Mouse (Mus musculus) CH12.LX (cell line): ENCODE measurements around the gene Slc44a5. TPM values are rescaled to one million over a fixed set of nuclear protein-coding genes. Genes with fewer than 3 reads are reported as not detected.

Experiments used
- DNase-seq: peaks from one replicate; pipeline ENCODE4 v3.0.0-alpha.2; 2013; ENCODE audit errors: extremely low read depth
- H3K27ac ChIP-seq: 2 replicates; pipeline ENCODE4 v1.5.1; 2012; ENCODE audit warnings: low read depth, mild to moderate bottlenecking, control low read depth, moderate library complexity; ENCODE audit not compliant: insufficient read depth
- H3K27me3 ChIP-seq: replicated peaks from 2 replicates; pipeline ENCODE3; 2012; ENCODE audit warnings: inconsistent platforms
- H3K36me3 ChIP-seq, 2 experiments: replicated peaks in 1 of 2; 2 replicates each; pipeline versions ENCODE3 to v1.6.1; 2012; ENCODE audit warnings: inconsistent platforms in 1 of 2, low read length in 1 of 2, mild to moderate bottlenecking in 1 of 2, mixed read lengths in 1 of 2, moderate library complexity in 1 of 2; ENCODE audit not compliant: control insufficient read depth in 1 of 2, insufficient read depth in 1 of 2
- H3K4me1 ChIP-seq, 2 experiments: 2 replicates each; pipeline ENCODE4 v1.6.1; 2012; ENCODE audit warnings: inconsistent platforms in 1 of 2, moderate library complexity in 1 of 2; ENCODE audit not compliant: insufficient read depth in 2 of 2, control insufficient read depth in 1 of 2
- H3K4me2 ChIP-seq: 2 replicates; pipeline ENCODE4 v1.6.1; 2012; ENCODE audit warnings: low read depth, mild to moderate bottlenecking, control low read depth; ENCODE audit not compliant: poor library complexity, insufficient read depth, severe bottlenecking
- H3K4me3 ChIP-seq, 3 experiments: fragments of 150-350 bp in 1 of 3; sonication (generic) in 1 of 3; replicated peaks in 1 of 3; 2 replicates each; pipeline versions ENCODE3 to v1.5.1; 2011 to 2012; ENCODE audit warnings: low read depth in 2 of 3, low read length in 2 of 3, mild to moderate bottlenecking in 2 of 3, moderate library complexity in 2 of 3, control low read depth in 1 of 3, improper control_type of control experiment in 1 of 3, inconsistent platforms in 1 of 3, mixed read lengths in 1 of 3; ENCODE audit not compliant: poor library complexity in 1 of 3
- H3K79me2 ChIP-seq: replicated peaks from 2 replicates; pipeline ENCODE4 v1.6.1; 2012; ENCODE audit warnings: mild to moderate bottlenecking, moderate library complexity; ENCODE audit not compliant: control insufficient read depth, poor library complexity, insufficient read depth, severe bottlenecking; ENCODE audit errors: extremely low read depth
- H3K9ac ChIP-seq: 2 replicates; pipeline ENCODE4 v1.6.1; 2012; ENCODE audit warnings: low read depth, mild to moderate bottlenecking, control low read depth, moderate library complexity; ENCODE audit not compliant: insufficient read depth
- H3K9me3 ChIP-seq: replicated peaks from 2 replicates; pipeline ENCODE3; 2012; ENCODE audit warnings: low read length, inconsistent platforms, mixed read lengths
- CHD2 ChIP-seq: IDR thresholded peaks from 2 replicates; pipeline ENCODE4 v1.6.1; 2011; ENCODE audit warnings: low read length, improper control_type of control experiment
- E2F4 ChIP-seq: IDR thresholded peaks from 2 replicates; pipeline ENCODE4 v1.6.1; 2011; ENCODE audit warnings: low read depth, low read length, improper control_type of control experiment; ENCODE audit not compliant: insufficient replicate concordance
- ELF1 ChIP-seq: IDR thresholded peaks from 2 replicates; pipeline ENCODE4 v1.6.1; 2014; ENCODE audit warnings: low read depth, mild to moderate bottlenecking, inconsistent platforms, low read length, improper control_type of control experiment
- EP300 ChIP-seq: IDR thresholded peaks from 2 replicates; pipeline ENCODE4 v1.6.1; 2011; ENCODE audit warnings: low read length, improper control_type of control experiment
- ETS1 ChIP-seq: conservative IDR thresholded peaks from 2 replicates; pipeline ENCODE4 v1.6.1; 2012; ENCODE audit warnings: low read depth, mild to moderate bottlenecking, inconsistent platforms, low read length, improper control_type of control experiment, moderate library complexity
- HCFC1 ChIP-seq: IDR thresholded peaks from 2 replicates; pipeline ENCODE4 v1.6.1; 2012; ENCODE audit warnings: low read depth, mild to moderate bottlenecking, inconsistent platforms, low read length, improper control_type of control experiment
- IRF4 ChIP-seq: IDR thresholded peaks from 2 replicates; pipeline ENCODE4 v1.6.1; 2014; ENCODE audit warnings: low read depth, mild to moderate bottlenecking, inconsistent platforms, low read length, improper control_type of control experiment
- JUN ChIP-seq: IDR thresholded peaks from 2 replicates; pipeline ENCODE4 v1.6.1; 2011; ENCODE audit warnings: low read depth, mild to moderate bottlenecking, low read length, improper control_type of control experiment, moderate library complexity; ENCODE audit not compliant: insufficient read depth
- MYC ChIP-seq: IDR thresholded peaks from 2 replicates; pipeline ENCODE4 v1.6.1; 2011; ENCODE audit warnings: low read depth, mild to moderate bottlenecking, improper control_type of control experiment, low read length
- NELFE ChIP-seq: IDR thresholded peaks from 2 replicates; pipeline ENCODE4 v1.6.1; 2011; ENCODE audit warnings: low read depth, low read length, improper control_type of control experiment
- NRF1 ChIP-seq: IDR thresholded peaks from 2 replicates; pipeline ENCODE4 v1.6.1; 2014; ENCODE audit warnings: low read depth, mild to moderate bottlenecking, inconsistent platforms, low read length, improper control_type of control experiment, moderate library complexity
- POLR2A ChIP-seq: IDR thresholded peaks from 2 replicates; pipeline ENCODE4 v1.6.1; 2011; ENCODE audit warnings: low read depth, mild to moderate bottlenecking, improper control_type of control experiment, low read length
- POLR2AphosphoS2 ChIP-seq: IDR thresholded peaks from 2 replicates; pipeline ENCODE4 v1.6.1; 2011; ENCODE audit warnings: low read depth, low read length, improper control_type of control experiment
- RAD21 ChIP-seq: IDR thresholded peaks from 2 replicates; pipeline ENCODE4 v1.6.1; 2011; ENCODE audit warnings: low read depth, mild to moderate bottlenecking, low read length, improper control_type of control experiment, moderate library complexity
- RCOR1 ChIP-seq: conservative IDR thresholded peaks from 2 replicates; pipeline ENCODE4 v1.6.1; 2012; ENCODE audit warnings: low read depth, mild to moderate bottlenecking, inconsistent platforms, low read length, improper control_type of control experiment
- SIN3A ChIP-seq: IDR thresholded peaks from 2 replicates; pipeline ENCODE4 v1.6.1; 2012; ENCODE audit warnings: low read length, improper control_type of control experiment, inconsistent platforms
- SMC3 ChIP-seq: IDR thresholded peaks from 2 replicates; pipeline ENCODE4 v1.6.1; 2011; ENCODE audit warnings: low read depth, low read length, improper control_type of control experiment
- USF1 ChIP-seq: IDR thresholded peaks from 2 replicates; pipeline ENCODE4 v1.6.1; 2014; ENCODE audit warnings: low read depth, mild to moderate bottlenecking, inconsistent platforms, low read length, improper control_type of control experiment
- ZC3H11A ChIP-seq: IDR thresholded peaks from 2 replicates; pipeline ENCODE4 v1.6.1; 2012; ENCODE audit warnings: low read depth, mild to moderate bottlenecking, inconsistent platforms, low read length, improper control_type of control experiment
- ZKSCAN1 ChIP-seq: IDR thresholded peaks from 2 replicates; pipeline ENCODE4 v1.6.1; 2012; ENCODE audit warnings: low read depth, inconsistent platforms, low read length, improper control_type of control experiment, borderline replicate concordance
- dilution Hi-C: fragments of 300-500 bp; cut with MboI; formaldehyde crosslinking; loops from 2 replicates; pipeline ENCODE4 v1.14.3; 2020; ENCODE audit warnings: low sequenced_read_pairs; ENCODE audit not compliant: extremely low pct_unique_long_range_greater_than_20kb, extremely low pct_ligation_motif_present
- in situ Hi-C: fragments of 300-500 bp; cut with MboI; formaldehyde crosslinking; loops from 3 replicates; pipeline ENCODE4 v1.14.3; 2019; ENCODE audit warnings: low sequenced_read_pairs, low pct_ligation_motif_present, low pct_unique_long_range_greater_than_20kb, mixed read lengths
- polyA plus RNA-seq: library from polyadenylated mRNA; unstranded; fragments of >175 nt; gene quantifications from 2 replicates; pipeline ENCODE4 v1.2.1, GENCODE M21; 2012; ENCODE audit warnings: low read depth; ENCODE audit not compliant: insufficient read length
- total RNA-seq, 2 experiments: library from RNA; depleted of rRNA; stranded (reverse); fragments of 300-350 nt in 1 of 2; fragments of >200 nt in 1 of 2; gene quantifications; 2 replicates each; pipeline ENCODE4 v1.2.3; 2012 to 2014

The Slc44a5 gene
- total and polyA plus RNA-seq, 3 experiments, result not detected

GRCm38 (mm10) chr3:154171881-154172592 lies 198.8 kb downstream of the Slc44a5 start:
- Histone ChIP-seq H3K4me3 (no peak overlapping the region), H3K27me3 (no peaks in the 10 kb centered on the region), H3K36me3 (no peaks in the 10 kb centered on the region), H3K9me3 (peaks cover 8% of the 10 kb centered on the region), H3K9ac (no peak overlapping the region), H3K79me2 (no peaks in the 10 kb centered on the region), H3K27ac (no peak overlapping the region), H3K4me1 (peaks cover 0 to 15% of the 10 kb centered on the region in 2 experiments; a peak in 2 of 4 replicates), H3K4me2 (no peak overlapping the region)
- in situ Hi-C loops, result no loop called here
- dilution Hi-C loops, result no loop called here
- TF ChIP-seq NRF1 (no peak), SIN3A (no peak), RAD21 (no peak), POLR2AphosphoS2 (no peak), POLR2A (no peak), IRF4 (no peak), ETS1 (no peak), E2F4 (no peak), SMC3 (no peak), ZC3H11A (no peak), CHD2 (no peak), MYC (no peak), JUN (no peak), HCFC1 (no peak), ELF1 (no peak)
- DNase-seq, result no peak

GRCm38 (mm10) chr3:154172593-154172965 lies 199.3 kb downstream of the Slc44a5 start:
- dilution Hi-C loops, result no loop called here
- Histone ChIP-seq H3K9me3 (peaks cover 8% of the 10 kb centered on the region), H3K4me2 (no peak overlapping the region), H3K36me3 (no peaks in the 10 kb centered on the region), H3K27ac (no peak overlapping the region), H3K4me3 (no peak overlapping the region), H3K79me2 (no peaks in the 10 kb centered on the region), H3K4me1 (peaks cover 0 to 20% of the 10 kb centered on the region in 2 experiments; a peak in 2 of 4 replicates), H3K9ac (no peak overlapping the region)
- DNase-seq, result no peak
- TF ChIP-seq NELFE (no peak), USF1 (no peak), SIN3A (no peak), ZKSCAN1 (no peak), RCOR1 (no peak), EP300 (no peak), POLR2A (no peak)
- TF ChIP-seq, all 38 proteins: peak for 0
- in situ Hi-C loops, result no loop called here
- H3K27me3 ChIP-seq, result no peaks in the 10 kb centered on the region
